Mouse (Mus musculus): ENCODE measurements around the gene Rpusd1. TPM values are rescaled to one million over a fixed set of nuclear protein-coding genes. Genes with fewer than 3 reads are reported as not detected.
"Not testable (repeated sequence)": the region's sequence is repeated elsewhere in the genome, so short reads cannot be mapped to it uniquely, and the experiment has no call there.

Gene Rpusd1
- polyA plus RNA-seq, 1 experiment from 2014 or later: 7.2 TPM

GRCm38 (mm10) chr17:25725264-25725663 lies 2.2 kb upstream of the Rpusd1 start:
- H3K4me3 ChIP-seq (ENCODE audit: low read depth, low read length): no peak overlapping the region
- peaks cover 24% of the 10 kb centered on the region; the same call in 1 of the 2 replicates for H3K36me3 ChIP-seq (ENCODE audit: control insufficient read depth, insufficient read depth)
- H3K9ac ChIP-seq (ENCODE audit: low read depth, low read length): no peak overlapping the region
- 86% methylated on average over 6 of the region's 6 CpGs for WGBS
- no peaks in the 10 kb centered on the region for H3K9me3 ChIP-seq (ENCODE audit: control insufficient read depth)
- H3K4me2 ChIP-seq (replicated peaks; ENCODE audit: low read depth): no peak overlapping the region
- no peak overlapping the region for H3K27ac ChIP-seq (ENCODE audit: low read depth, low read length)
- no peak for ATAC-seq
- no peak for TF ChIP-seq CTCF (IDR thresholded peaks at IDR 0.05; ENCODE audit: low read depth)
- peaks cover 4% of the 10 kb centered on the region; the same call in 1 of the 2 replicates for H3K4me1 ChIP-seq (replicated peaks; ENCODE audit: control insufficient read depth, insufficient read depth, low read length)
- H3K27me3 ChIP-seq (replicated peaks; ENCODE audit: control insufficient read depth, insufficient read depth, low read length): no peaks in the 10 kb centered on the region

DNA sequence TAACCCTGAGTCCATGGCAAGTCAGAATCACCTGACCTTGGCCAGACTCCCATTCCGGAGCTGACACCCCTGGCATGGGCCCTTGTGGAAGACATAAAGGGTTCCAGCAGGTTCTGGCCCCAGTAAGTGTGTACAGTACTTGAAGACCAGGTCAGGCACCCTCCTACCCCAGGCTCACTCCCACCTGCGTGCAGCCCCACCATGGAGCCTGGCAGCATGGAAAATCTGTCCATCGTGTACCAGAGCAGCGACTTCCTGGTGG lies 470 bp downstream of the Rpusd1 start:
- Histone ChIP-seq H3K36me3 (ENCODE audit: control insufficient read depth, insufficient read depth) (peaks cover 3% of the 10 kb centered on the region; the same call in 1 of the 2 replicates), H3K4me1 (replicated peaks; ENCODE audit: control insufficient read depth, insufficient read depth, low read length) (peaks cover 4% of the 10 kb centered on the region; the same call in 1 of the 2 replicates), H3K27ac (ENCODE audit: low read depth, low read length) (no peak overlapping the region), H3K4me2 (replicated peaks; ENCODE audit: low read depth) (peak overlapping the region; percentile 89), H3K27me3 (replicated peaks; ENCODE audit: control insufficient read depth, insufficient read depth, low read length) (no peaks in the 10 kb centered on the region), H3K9ac (ENCODE audit: low read depth, low read length) (peak overlapping the region; percentile 72), H3K9me3 (ENCODE audit: control insufficient read depth) (no peaks in the 10 kb centered on the region), H3K4me3 (ENCODE audit: low read depth, low read length) (peak overlapping the region; percentile 59)
- WGBS: 12% methylated on average over 4 of the region's 4 CpGs
- no peak for TF ChIP-seq CTCF (IDR thresholded peaks at IDR 0.05; ENCODE audit: low read depth)
- ATAC-seq: no peak

GRCm38 (mm10) chr17:25732082-25732481 lies 4.6 kb downstream of the Rpusd1 start:
- TF ChIP-seq CTCF (IDR thresholded peaks at IDR 0.05; ENCODE audit: low read depth): peak; percentile 97
- no peak overlapping the region for H3K4me3 ChIP-seq (ENCODE audit: low read depth, low read length)
- H3K27me3 ChIP-seq (replicated peaks; ENCODE audit: control insufficient read depth, insufficient read depth, low read length): no peaks in the 10 kb centered on the region
- no peak for ATAC-seq
- H3K9ac ChIP-seq (ENCODE audit: low read depth, low read length): no peak overlapping the region
- 11% methylated on average over 2 of the region's 2 CpGs for WGBS
- H3K4me1 ChIP-seq (replicated peaks; ENCODE audit: control insufficient read depth, insufficient read depth, low read length): 0 out of 2 replicates have a peak, but pooled peaks cover 4% of the 10 kb centered on the region
- no peak overlapping the region for H3K4me2 ChIP-seq (replicated peaks; ENCODE audit: low read depth)
- H3K36me3 ChIP-seq (ENCODE audit: control insufficient read depth, insufficient read depth): no peaks in the 10 kb centered on the region; the same call in 1 of the 2 replicates
- no peaks in the 10 kb centered on the region for H3K9me3 ChIP-seq (ENCODE audit: control insufficient read depth)
- H3K27ac ChIP-seq (ENCODE audit: low read depth, low read length): no peak overlapping the region

- H3K4me3 ChIP-seq (ENCODE audit: low read depth, low read length): no peak overlapping the region
- no peaks in the 10 kb centered on the region for H3K9me3 ChIP-seq (ENCODE audit: control insufficient read depth)
- no peaks in the 10 kb centered on the region for H3K27me3 ChIP-seq (replicated peaks; ENCODE audit: control insufficient read depth, insufficient read depth, low read length)
- no peak overlapping the region for H3K9ac ChIP-seq (ENCODE audit: low read depth, low read length)
- TF ChIP-seq CTCF (IDR thresholded peaks at IDR 0.05; ENCODE audit: low read depth): no peak
- H3K4me2 ChIP-seq (replicated peaks; ENCODE audit: low read depth): no peak overlapping the region
- no peaks in the 10 kb centered on the region; the same call in 1 of the 2 replicates for H3K36me3 ChIP-seq (ENCODE audit: control insufficient read depth, insufficient read depth)
- no peak overlapping the region for H3K27ac ChIP-seq (ENCODE audit: low read depth, low read length)
- WGBS: 85% methylated on average over 5 of the region's 5 CpGs
- H3K4me1 ChIP-seq (replicated peaks; ENCODE audit: control insufficient read depth, insufficient read depth, low read length): no peaks in the 10 kb centered on the region
- ATAC-seq: no peak
Observed at GRCm38 (mm10) chr17:25735246-25735645, 7.8 kb downstream of the Rpusd1 start.

DNA sequence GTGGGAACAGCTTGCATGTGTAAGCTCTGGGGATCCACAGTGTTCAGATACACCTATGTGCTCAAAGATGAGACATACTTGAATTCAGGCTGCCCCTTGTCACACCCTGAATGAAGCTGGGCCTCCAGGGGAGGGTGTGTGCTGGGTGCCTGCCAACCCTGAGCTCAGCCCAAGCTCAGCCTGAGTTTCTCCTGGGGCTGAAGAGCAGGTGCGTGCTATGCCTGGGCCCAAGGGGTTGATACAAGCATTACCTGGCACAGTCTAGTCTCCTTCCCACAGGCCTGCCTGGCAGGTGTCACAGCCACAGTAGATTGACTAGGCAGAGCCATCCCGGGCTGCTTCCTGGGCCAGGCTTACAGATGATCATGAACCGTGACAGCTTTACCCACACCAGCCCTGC lies 8.3 kb downstream of the Rpusd1 start, which contains the start of gene Mslnl:
TSS of gene Mslnl (plus strand) at position 298 of the 400 bp plus-strand sequence.
- Histone ChIP-seq H3K4me3 (ENCODE audit: low read depth, low read length) (no peak within 1 kb of the TSS), H3K9me3 (ENCODE audit: control insufficient read depth) (no peaks in the 10 kb centered on the region), H3K36me3 (ENCODE audit: control insufficient read depth, insufficient read depth) (no peaks in the 10 kb centered on the region; the same call in 1 of the 2 replicates), H3K27ac (ENCODE audit: low read depth, low read length) (no peak within 1 kb of the TSS), H3K4me2 (replicated peaks; ENCODE audit: low read depth) (no peak within 1 kb of the TSS), H3K4me1 (replicated peaks; ENCODE audit: control insufficient read depth, insufficient read depth, low read length) (no peaks in the 10 kb centered on the region), H3K27me3 (replicated peaks; ENCODE audit: control insufficient read depth, insufficient read depth, low read length) (no peaks in the 10 kb centered on the region), H3K9ac (ENCODE audit: low read depth, low read length) (no peak within 1 kb of the TSS; the same call in 1 of the 2 replicates)
- 75% methylated on average over 3 of the region's 3 CpGs for WGBS
- ATAC-seq: no peak
- TF ChIP-seq CTCF (IDR thresholded peaks at IDR 0.05; ENCODE audit: low read depth): no peak

- no peak overlapping the region for H3K4me2 ChIP-seq (replicated peaks; ENCODE audit: low read depth)
- no peak overlapping the region for H3K27ac ChIP-seq (ENCODE audit: low read depth, low read length)
- H3K4me1 ChIP-seq (replicated peaks; ENCODE audit: control insufficient read depth, insufficient read depth, low read length): no peaks in the 10 kb centered on the region
- WGBS: 85% methylated on average over 7 of the region's 7 CpGs
- TF ChIP-seq CTCF (IDR thresholded peaks at IDR 0.05; ENCODE audit: low read depth): no peak
- no peaks in the 10 kb centered on the region for H3K36me3 ChIP-seq (ENCODE audit: control insufficient read depth, insufficient read depth)
- H3K9me3 ChIP-seq (ENCODE audit: control insufficient read depth): no peaks in the 10 kb centered on the region
- H3K27me3 ChIP-seq (replicated peaks; ENCODE audit: control insufficient read depth, insufficient read depth, low read length): no peaks in the 10 kb centered on the region
- no peak overlapping the region for H3K4me3 ChIP-seq (ENCODE audit: low read depth, low read length)
- no peak for ATAC-seq
- H3K9ac ChIP-seq (ENCODE audit: low read depth, low read length): no peak overlapping the region
Observed at GRCm38 (mm10) chr17:25738861-25739260, 11.4 kb downstream of the Rpusd1 start.

DNA sequence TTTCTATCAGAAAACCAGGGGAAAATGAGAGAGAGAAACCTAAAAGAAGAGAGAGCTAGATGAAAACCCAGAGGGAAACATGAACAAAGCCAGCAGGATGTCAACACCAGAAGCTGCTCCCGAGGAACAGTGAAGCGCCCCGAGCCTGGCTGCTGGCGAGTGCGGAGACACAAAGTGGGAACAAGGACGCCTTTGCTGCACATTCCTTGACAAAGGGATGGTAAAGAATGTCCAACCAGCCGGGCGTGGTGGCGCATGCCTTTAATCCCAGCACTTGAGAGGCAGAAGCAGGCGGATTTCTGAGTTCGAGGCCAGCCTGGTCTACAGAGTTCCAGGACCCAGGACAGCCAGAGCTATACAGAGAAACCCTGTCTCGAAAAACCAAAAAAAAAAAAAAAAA lies 14.0 kb downstream of the Rpusd1 start:
- H3K27ac ChIP-seq (ENCODE audit: low read depth, low read length); ATAC-seq; H3K36me3 ChIP-seq (ENCODE audit: control insufficient read depth, insufficient read depth); H3K9ac ChIP-seq (ENCODE audit: low read depth, low read length); H3K27me3 ChIP-seq (replicated peaks; ENCODE audit: control insufficient read depth, insufficient read depth, low read length); H3K9me3 ChIP-seq (ENCODE audit: control insufficient read depth); H3K4me3 ChIP-seq (ENCODE audit: low read depth, low read length); H3K4me2 ChIP-seq (replicated peaks; ENCODE audit: low read depth); H3K4me1 ChIP-seq (replicated peaks; ENCODE audit: control insufficient read depth, insufficient read depth, low read length): not testable (repeated sequence)
- WGBS: 77% methylated on average over 12 of the region's 12 CpGs

Measured in intestine, postnatal 0 days (tissue).